Mouse (Mus musculus): ENCODE data around the gene Pla2g5. TPM values are rescaled to one million over a fixed set of nuclear protein-coding genes. Genes with fewer than 3 reads are reported as not detected.
"Not testable (repeated sequence)": the region's sequence is repeated elsewhere in the genome, so short reads cannot be mapped to it uniquely, and the experiment has no call there.

The Pla2g5 gene
- total and polyA plus RNA-seq, 2 experiments from 2014 or later = 0.94 to 1.1 TPM

- 16% methylated on average over 6 of the region's 6 CpGs for WGBS
- Histone ChIP-seq H3K27me3 (ENCODE audit: insufficient read depth, low read length) (no peaks in the 10 kb centered on the region), H3K9me3 (ENCODE audit: low read length) (no peaks in the 10 kb centered on the region), H3K4me3 (ENCODE audit: low read length) (no peak overlapping the region), H3K27ac (no peak overlapping the region), H3K9ac (replicated peaks; ENCODE audit: low read length) (no peak overlapping the region), H3K36me3 (ENCODE audit: insufficient read depth, low read length) (no peaks in the 10 kb centered on the region), H3K4me1 (ENCODE audit: insufficient read depth, low read length) (0 out of 2 replicates have a peak, but pooled peaks cover 6% of the 10 kb centered on the region), H3K4me2 (ENCODE audit: low read depth, low read length) (no peak overlapping the region)
- peak; percentile 76 for ATAC-seq
- peak; percentile 91 for DNase-seq (ENCODE audit: low spot score)
- TF ChIP-seq CTCF (IDR thresholded peaks at IDR 0.05; ENCODE audit: low read depth) = peak; percentile 93
Observed at GRCm38 (mm10) chr4:138884261-138884660, 21.0 kb upstream of the Pla2g5 start.

DNA sequence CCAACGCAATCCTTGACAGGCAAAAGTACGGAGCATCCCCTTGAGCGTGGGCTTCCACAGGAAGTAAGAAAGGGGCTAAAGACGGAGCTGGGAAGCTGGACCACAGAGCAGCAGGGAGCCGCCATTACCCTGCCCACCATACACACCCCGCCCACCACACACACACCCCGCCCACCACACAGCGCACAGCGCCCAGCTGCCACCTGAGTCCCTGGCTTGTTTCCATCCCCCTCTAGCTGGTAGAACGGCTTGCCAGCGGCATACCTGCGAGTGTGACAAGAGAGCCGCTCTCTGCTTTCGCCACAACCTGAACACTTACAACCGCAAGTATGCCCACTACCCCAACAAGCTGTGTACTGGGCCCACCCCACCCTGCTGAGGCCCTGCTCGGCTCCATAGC is 18.9 kb upstream of the Pla2g5 start:
- TF ChIP-seq CTCF (IDR thresholded peaks at IDR 0.05; ENCODE audit: low read depth) = no peak
- Histone ChIP-seq H3K36me3 (ENCODE audit: insufficient read depth, low read length) (no peaks in the 10 kb centered on the region), H3K27ac (no peak overlapping the region), H3K9ac (replicated peaks; ENCODE audit: low read length) (no peak overlapping the region), H3K4me2 (ENCODE audit: low read depth, low read length) (peak overlapping the region; percentile 13; the same call in 1 of the 2 replicates), H3K4me1 (ENCODE audit: insufficient read depth, low read length) (0 out of 2 replicates have a peak, but pooled peaks cover 6% of the 10 kb centered on the region), H3K9me3 (ENCODE audit: low read length) (no peaks in the 10 kb centered on the region), H3K27me3 (ENCODE audit: insufficient read depth, low read length) (no peaks in the 10 kb centered on the region), H3K4me3 (ENCODE audit: low read length) (no peak overlapping the region)
- ATAC-seq (no peak), DNase-seq (ENCODE audit: low spot score) (no peak)
- 13% methylated on average over 16 of the region's 16 CpGs for WGBS

DNA sequence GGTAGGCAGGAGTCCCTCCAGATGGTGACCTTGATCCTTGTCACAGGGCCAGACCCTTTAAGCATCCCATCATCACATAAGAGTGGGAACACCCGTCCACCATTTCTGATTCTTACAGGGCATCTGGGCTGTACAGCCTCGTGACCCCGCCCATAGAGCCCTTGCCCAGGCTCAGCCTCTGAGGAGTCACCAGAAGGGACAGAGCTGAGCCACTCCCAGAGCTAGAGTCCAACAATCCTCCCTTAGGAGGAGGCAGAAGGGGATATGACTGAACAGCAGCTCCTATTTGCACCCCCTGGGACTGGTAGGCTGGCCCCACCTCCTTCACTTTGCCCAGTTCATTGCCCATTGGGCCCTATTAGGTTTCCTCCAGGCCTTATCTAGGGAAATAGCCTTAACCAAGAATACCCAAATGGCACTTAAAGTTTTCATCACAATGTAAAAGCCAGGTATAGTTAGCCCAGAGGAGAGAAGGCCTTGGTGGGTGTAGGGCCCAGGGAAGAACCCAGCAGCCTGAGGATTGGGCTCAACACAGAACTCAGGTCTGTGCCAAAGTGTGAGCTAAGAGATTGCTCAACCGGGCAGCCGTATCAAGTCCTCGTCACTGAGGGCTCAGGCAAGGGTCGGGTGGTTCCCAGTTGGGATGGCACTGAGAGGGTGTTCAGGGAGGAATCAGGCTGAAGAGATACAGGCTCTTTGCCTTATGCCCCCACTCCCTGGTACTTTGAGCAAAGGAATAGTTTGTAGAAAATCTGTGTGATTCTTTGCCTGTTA is 17.7 kb upstream of the Pla2g5 start:
- Histone ChIP-seq H3K9ac (replicated peaks; ENCODE audit: low read length) (no peak overlapping the region), H3K4me2 (ENCODE audit: low read depth, low read length) (no peak overlapping the region), H3K4me3 (ENCODE audit: low read length) (no peak overlapping the region), H3K4me1 (ENCODE audit: insufficient read depth, low read length) (0 out of 2 replicates have a peak, but pooled peaks cover 6% of the 10 kb centered on the region), H3K9me3 (ENCODE audit: low read length) (no peaks in the 10 kb centered on the region), H3K27ac (no peak overlapping the region), H3K36me3 (ENCODE audit: insufficient read depth, low read length) (no peaks in the 10 kb centered on the region), H3K27me3 (ENCODE audit: insufficient read depth, low read length) (no peaks in the 10 kb centered on the region)
- no peak for DNase-seq (ENCODE audit: low spot score)
- TF ChIP-seq CTCF (IDR thresholded peaks at IDR 0.05; ENCODE audit: low read depth) = no peak
- no peak for ATAC-seq
- WGBS = 77% methylated on average over 7 of the region's 7 CpGs

- WGBS = 86% methylated on average over 11 of the region's 11 CpGs
- no peaks in the 10 kb centered on the region for H3K36me3 ChIP-seq (ENCODE audit: insufficient read depth, low read length)
- ATAC-seq = no peak
Observed at GRCm38 (mm10) chr4:138879808-138880207, 16.5 kb upstream of the Pla2g5 start.

DNA sequence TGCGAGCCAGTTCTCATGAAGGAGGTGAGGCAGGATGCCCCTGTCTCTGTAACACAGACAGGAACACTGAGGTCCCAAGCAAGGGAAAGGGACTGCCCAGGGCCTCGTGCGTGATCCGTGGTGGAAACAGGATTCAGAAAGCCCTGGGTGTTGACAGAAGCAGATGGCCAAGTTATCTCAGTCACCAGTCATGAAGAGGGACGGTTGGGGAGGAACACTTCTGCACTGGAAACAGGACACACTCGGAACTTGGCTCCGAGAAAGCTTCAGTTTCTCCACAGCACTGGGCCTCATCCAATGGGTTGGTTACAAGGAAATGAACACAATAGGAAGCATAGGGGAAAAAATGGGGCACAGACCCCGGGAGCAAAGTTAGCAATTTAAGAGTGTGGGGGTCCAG is 15.5 kb upstream of the Pla2g5 start:
- ATAC-seq (no peak), DNase-seq (ENCODE audit: low spot score) (no peak)
- TF ChIP-seq CTCF (IDR thresholded peaks at IDR 0.05; ENCODE audit: low read depth) = no peak
- Histone ChIP-seq H3K4me2 (ENCODE audit: low read depth, low read length) (no peak overlapping the region), H3K4me1 (ENCODE audit: insufficient read depth, low read length) (0 out of 2 replicates have a peak, but pooled peaks cover 6% of the 10 kb centered on the region), H3K4me3 (ENCODE audit: low read length) (no peak overlapping the region), H3K27ac (no peak overlapping the region), H3K9me3 (ENCODE audit: low read length) (no peaks in the 10 kb centered on the region), H3K27me3 (ENCODE audit: insufficient read depth, low read length) (no peaks in the 10 kb centered on the region), H3K9ac (replicated peaks; ENCODE audit: low read length) (no peak overlapping the region), H3K36me3 (ENCODE audit: insufficient read depth, low read length) (no peaks in the 10 kb centered on the region)
- WGBS = 60% methylated on average over 8 of the region's 8 CpGs

More at GRCm38 (mm10) chr4:138879808-138880207, 16.5 kb upstream of the Pla2g5 start:
- Histone ChIP-seq H3K4me2 (ENCODE audit: low read depth, low read length) (no peak overlapping the region), H3K27ac (no peak overlapping the region), H3K27me3 (ENCODE audit: insufficient read depth, low read length) (no peaks in the 10 kb centered on the region), H3K4me3 (ENCODE audit: low read length) (no peak overlapping the region), H3K9me3 (ENCODE audit: low read length) (no peaks in the 10 kb centered on the region), H3K4me1 (ENCODE audit: insufficient read depth, low read length) (0 out of 2 replicates have a peak, but pooled peaks cover 6% of the 10 kb centered on the region), H3K9ac (replicated peaks; ENCODE audit: low read length) (no peak overlapping the region)
- no peak for DNase-seq (ENCODE audit: low spot score)
- TF ChIP-seq CTCF (IDR thresholded peaks at IDR 0.05; ENCODE audit: low read depth) = no peak

DNA sequence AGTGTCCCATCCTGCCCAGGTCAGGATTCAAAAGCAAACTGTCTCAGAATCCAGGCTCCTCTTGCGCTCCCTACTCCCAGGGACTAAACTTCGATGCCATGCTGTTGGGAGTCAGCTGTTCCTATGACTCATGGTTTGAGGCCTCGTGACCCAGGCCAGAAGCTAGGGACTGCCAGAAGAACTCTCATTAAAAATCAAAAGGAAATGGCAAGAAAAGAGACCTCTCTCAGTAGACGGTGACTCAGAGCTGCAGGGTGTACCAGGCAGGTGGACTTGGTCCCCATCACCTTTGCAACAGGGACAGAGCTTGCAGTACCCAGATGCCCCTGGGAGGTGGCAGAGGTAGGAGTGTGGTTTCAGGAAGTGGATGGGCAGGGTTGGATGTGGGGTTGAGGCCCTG is 14.4 kb upstream of the Pla2g5 start, which contains the start of gene Pla2g2e:
TSS of gene Pla2g2e (plus strand) at position 212 of the 400 bp plus-strand sequence.
- 0 out of 2 replicates have a peak, but pooled peaks cover 6% of the 10 kb centered on the region for H3K4me1 ChIP-seq (ENCODE audit: insufficient read depth, low read length)
- H3K36me3 ChIP-seq (ENCODE audit: insufficient read depth, low read length) = no peaks in the 10 kb centered on the region
- DNase-seq (ENCODE audit: low spot score) = no peak
- H3K9ac ChIP-seq (replicated peaks; ENCODE audit: low read length) = no peak within 1 kb of the TSS
- H3K4me2 ChIP-seq (ENCODE audit: low read depth, low read length) = no peak within 1 kb of the TSS
- no peaks in the 10 kb centered on the region for H3K27me3 ChIP-seq (ENCODE audit: insufficient read depth, low read length)
- 81% methylated on average over 4 of the region's 4 CpGs for WGBS
- ATAC-seq = no peak
- no peak within 1 kb of the TSS for H3K27ac ChIP-seq
- no peak within 1 kb of the TSS for H3K4me3 ChIP-seq (ENCODE audit: low read length)
- no peak for TF ChIP-seq CTCF (IDR thresholded peaks at IDR 0.05; ENCODE audit: low read depth)
- no peaks in the 10 kb centered on the region for H3K9me3 ChIP-seq (ENCODE audit: low read length)

DNA sequence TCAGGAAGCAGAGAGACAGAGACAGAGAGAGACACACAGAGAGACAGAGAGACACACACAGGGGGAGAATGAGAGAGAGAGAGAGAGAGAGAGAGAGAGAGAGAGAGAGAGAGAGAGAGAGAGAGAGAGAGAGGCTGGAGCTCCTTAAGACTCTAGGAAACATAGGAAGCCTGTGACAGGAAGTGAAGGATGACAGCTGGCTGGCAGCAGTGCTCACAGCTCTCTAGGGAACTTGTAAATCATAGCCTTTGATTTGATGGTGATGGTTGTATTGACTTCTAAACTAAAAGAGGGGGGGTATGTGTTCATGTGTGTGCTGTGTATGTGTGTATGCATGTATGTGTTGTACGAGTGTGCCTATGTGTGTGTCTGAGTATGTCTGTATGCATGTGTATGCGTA is 12.7 kb upstream of the Pla2g5 start:
- no peak for TF ChIP-seq CTCF (IDR thresholded peaks at IDR 0.05; ENCODE audit: low read depth)
- ATAC-seq = no peak

DNA sequence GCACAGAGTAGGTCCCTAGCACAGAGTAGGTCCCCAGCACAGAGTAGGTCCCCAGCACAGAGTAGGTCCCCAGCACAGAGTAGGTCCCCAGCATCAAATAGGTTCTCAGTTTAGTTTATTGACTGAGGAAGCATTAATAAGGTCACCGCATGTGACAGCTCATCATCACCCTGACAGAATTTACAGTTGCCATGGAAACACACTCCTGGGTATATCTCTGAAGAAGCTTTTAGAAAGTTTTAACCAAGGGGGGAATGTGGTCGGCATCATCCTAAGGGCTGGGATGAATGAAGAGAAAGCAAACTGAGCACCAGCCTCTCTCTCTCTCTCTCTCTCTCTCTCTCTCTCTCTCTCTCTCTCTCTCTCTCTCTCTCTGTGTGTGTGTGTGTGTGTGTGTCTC is 12.0 kb upstream of the Pla2g5 start:
- not testable (repeated sequence) for H3K9me3 ChIP-seq (ENCODE audit: low read length); H3K4me1 ChIP-seq (ENCODE audit: insufficient read depth, low read length)
- 76% methylated on average over 2 of the region's 2 CpGs for WGBS

More for the DNA sequence above, 12.7 kb upstream of the Pla2g5 start:
- DNase-seq (ENCODE audit: low spot score) = no peak
- Histone ChIP-seq H3K4me2 (ENCODE audit: low read depth, low read length) (no peak overlapping the region), H3K9ac (replicated peaks; ENCODE audit: low read length) (no peak overlapping the region), H3K27me3 (ENCODE audit: insufficient read depth, low read length) (no peaks in the 10 kb centered on the region), H3K9me3 (ENCODE audit: low read length) (no peaks in the 10 kb centered on the region), H3K27ac (no peak overlapping the region), H3K36me3 (ENCODE audit: insufficient read depth, low read length) (no peaks in the 10 kb centered on the region), H3K4me1 (ENCODE audit: insufficient read depth, low read length) (no peaks in the 10 kb centered on the region), H3K4me3 (ENCODE audit: low read length) (no peak overlapping the region)
- WGBS = 95% methylated on average over 2 of the region's 2 CpGs

More for the DNA sequence above, 12.0 kb upstream of the Pla2g5 start:
- not testable (repeated sequence) for H3K36me3 ChIP-seq (ENCODE audit: insufficient read depth, low read length); H3K4me2 ChIP-seq (ENCODE audit: low read depth, low read length); ATAC-seq; H3K27me3 ChIP-seq (ENCODE audit: insufficient read depth, low read length); H3K9ac ChIP-seq (replicated peaks; ENCODE audit: low read length); H3K4me3 ChIP-seq (ENCODE audit: low read length); H3K27ac ChIP-seq
- peak; percentile 50 for DNase-seq (ENCODE audit: low spot score)
